Mouse (Mus musculus): Measurements from ENCODE around the gene Agpat2. TPM values are rescaled to one million over a fixed set of nuclear protein-coding genes. Genes with fewer than 3 reads are reported as not detected.
A peak's percentile ranks its signal among the peaks of the same experiment; 100 is the strongest.

The Agpat2 gene
- total RNA-seq, 2 experiments from 2014 or later: 1.3 to 2.3 TPM

- DNase-seq: no peak
Observed at GRCm38 (mm10) chr2:26595725-26596435, 8.3 kb downstream of the Agpat2 start.

- no peak for DNase-seq
Observed at GRCm38 (mm10) chr2:26594934-26595724, 9.1 kb downstream of the Agpat2 start.

- no peak for DNase-seq
Observed at GRCm38 (mm10) chr2:26594461-26594933, 9.7 kb downstream of the Agpat2 start.

DNA sequence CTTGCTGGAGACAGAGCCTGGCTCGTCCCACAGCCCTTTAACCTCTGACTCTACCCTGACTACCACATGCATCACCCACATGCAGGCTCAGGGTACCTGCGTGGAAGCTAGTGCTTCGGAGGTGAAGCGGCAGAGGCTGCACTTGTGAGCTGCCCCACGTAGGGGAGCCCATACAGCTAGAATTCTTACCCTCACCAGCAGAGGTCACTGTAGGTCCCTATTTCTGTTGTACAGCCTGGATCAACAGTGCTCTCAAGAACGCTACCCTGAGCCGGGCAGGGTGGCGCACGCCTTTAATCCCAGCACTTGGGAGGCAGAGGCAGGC is 10.2 kb downstream of the Agpat2 start:
- DNase-seq: peak in 1 of 2 experiments; percentile 30

- DNase-seq: no peak
Observed at GRCm38 (mm10) chr2:26593211-26594021, 10.8 kb downstream of the Agpat2 start.

DNA sequence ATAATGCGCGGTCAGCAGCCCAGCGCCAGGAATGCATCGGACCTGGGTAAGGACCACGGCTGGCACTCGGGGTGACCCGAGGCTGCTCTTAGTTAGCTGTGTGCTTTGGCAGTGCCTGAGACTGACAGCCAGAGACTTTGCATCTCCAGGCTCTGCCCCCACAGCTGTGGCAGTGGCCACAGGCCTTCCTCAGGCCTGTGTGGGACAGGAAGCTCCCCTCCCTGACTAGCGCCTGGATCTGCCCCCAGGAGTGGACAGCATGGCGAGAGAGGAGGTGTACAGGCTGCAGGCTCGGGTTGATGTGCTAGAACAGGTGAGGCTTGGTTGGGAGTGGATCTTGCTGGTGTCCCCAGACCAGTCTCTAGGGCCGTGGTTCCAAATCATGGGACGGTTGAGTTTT is 12.8 kb downstream of the Agpat2 start:
- DNase-seq: no peak

GRCm38 (mm10) chr2:26590962-26591361 is 13.3 kb downstream of the Agpat2 start:
- no peak for DNase-seq

GRCm38 (mm10) chr2:26590282-26590681 is 13.9 kb downstream of the Agpat2 start:
- DNase-seq: no peak

DNA sequence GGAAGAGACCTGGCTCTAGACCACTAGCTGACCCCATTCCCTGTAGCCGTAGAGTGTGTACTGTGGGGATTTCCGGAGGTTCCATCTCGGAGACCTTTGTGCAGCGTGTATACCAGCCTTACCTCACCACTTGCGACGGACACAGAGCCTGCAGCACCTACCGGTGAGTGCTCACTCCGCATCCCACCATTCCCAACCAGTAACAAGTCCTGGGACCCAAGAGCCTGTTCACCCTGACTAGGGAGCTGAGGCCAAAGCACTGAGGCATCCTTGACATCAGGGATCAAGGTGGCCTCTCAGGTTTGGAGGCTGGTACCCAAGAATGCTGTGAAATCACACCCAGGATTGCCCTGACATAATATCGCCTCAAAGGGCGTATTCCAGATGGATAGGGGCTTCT is 14.9 kb downstream of the Agpat2 start:
- DNase-seq: no peak

GRCm38 (mm10) chr2:26588573-26588972 is 15.6 kb downstream of the Agpat2 start:
- no peak for DNase-seq

DNA sequence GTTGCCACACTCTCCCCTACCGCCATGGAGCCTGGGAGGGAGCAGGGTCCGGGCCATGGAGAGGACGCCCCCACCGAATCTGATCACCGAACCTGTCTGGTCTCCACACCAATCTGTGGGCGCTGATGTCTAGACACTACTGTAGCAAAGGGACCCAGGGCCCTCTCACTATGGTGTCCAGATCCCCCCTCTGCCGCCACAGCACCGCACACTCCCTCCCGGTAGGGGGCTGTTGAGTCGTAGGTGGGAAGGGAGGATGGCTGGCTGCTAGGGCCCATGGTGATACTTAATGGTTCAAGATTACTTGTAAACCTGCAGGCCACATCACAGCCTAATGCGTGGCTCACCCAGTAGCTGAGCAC is 17.2 kb downstream of the Agpat2 start:
- no peak for DNase-seq

- peak; percentile 60 to 65 for DNase-seq
Observed at GRCm38 (mm10) chr2:26586294-26587043, 17.7 kb downstream of the Agpat2 start, which contains the start of gene Gm20532. TSS of gene Gm20532 (plus strand) at chr2:26586639.

DNA sequence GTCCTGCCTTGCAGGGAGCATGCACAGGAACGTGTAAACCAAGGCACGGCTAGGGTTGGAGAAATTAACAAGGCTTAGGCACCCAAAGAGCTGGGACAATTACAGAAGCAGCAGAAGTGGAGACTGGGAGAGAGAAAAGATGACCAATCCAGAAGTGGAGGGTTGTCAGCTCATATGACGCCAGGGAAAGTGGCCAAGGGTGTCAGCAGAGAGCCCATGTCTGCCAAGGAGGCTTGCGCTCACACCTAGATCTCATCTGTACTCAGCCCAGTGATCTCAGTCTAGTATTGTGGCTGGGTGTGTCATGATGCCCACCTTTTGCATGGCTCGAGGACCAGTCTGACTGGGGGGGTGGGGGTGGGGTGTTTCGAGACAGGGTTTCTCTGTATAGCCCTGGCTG is 18.5 kb downstream of the Agpat2 start:
- DNase-seq: no peak

- DNase-seq: no peak
Observed at GRCm38 (mm10) chr2:26583640-26584039, 20.6 kb downstream of the Agpat2 start.

DNA sequence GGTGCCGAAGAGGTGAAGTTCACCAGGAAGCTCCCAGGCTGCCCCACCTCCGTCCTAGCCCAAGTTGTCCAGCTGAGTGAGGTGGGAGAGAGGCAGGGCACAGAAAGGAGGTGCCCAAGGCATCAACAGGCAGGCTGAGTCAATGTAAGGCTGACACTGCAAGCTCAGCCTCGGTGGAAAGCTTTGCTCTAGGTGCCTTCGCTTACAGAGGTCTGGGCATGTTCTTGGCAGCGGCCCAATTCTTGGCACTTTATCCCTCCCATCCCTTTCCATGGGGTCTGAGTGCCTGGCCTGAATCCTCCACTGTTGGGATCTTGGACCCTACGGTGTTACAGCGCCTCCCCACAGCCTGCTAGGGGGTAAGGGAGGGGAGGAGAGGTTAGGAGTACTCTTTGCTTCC is 21.5 kb downstream of the Agpat2 start:
- DNase-seq: no peak

- DNase-seq: no peak
Observed at GRCm38 (mm10) chr2:26582203-26582602, 22.0 kb downstream of the Agpat2 start.

DNA sequence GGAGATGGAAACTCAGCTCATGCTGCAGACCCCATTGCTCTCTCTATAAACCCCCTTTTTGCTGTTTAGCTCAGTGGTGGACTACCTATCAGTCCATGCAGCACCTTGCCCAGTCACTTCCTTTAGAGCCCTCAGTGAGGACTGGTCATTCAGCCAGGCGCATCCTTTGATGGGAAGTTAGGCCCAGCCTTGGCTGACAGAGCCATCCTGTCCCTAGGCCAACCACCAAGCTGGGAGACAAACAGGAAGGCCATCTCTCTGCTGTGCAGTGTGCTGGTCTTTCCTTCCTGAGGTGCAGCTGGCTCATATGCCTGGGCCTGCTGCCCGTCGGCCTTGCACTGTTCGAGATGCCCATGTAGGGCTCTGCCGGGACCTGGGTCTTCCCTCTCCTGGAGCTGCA is 23.5 kb downstream of the Agpat2 start:
- no peak for DNase-seq

- no peak for DNase-seq
Observed at GRCm38 (mm10) chr2:26579714-26580113, 24.5 kb downstream of the Agpat2 start, which contains the start of gene Egfl7. TSS of gene Egfl7 (plus strand) at chr2:26580014.

GRCm38 (mm10) chr2:26578369-26578768 is 25.8 kb downstream of the Agpat2 start:
- no peak for DNase-seq

- no peak for DNase-seq
Observed at GRCm38 (mm10) chr2:26576462-26576861, 27.8 kb downstream of the Agpat2 start.

- DNase-seq: no peak
Observed at GRCm38 (mm10) chr2:26575865-26576264, 28.4 kb downstream of the Agpat2 start.

DNA sequence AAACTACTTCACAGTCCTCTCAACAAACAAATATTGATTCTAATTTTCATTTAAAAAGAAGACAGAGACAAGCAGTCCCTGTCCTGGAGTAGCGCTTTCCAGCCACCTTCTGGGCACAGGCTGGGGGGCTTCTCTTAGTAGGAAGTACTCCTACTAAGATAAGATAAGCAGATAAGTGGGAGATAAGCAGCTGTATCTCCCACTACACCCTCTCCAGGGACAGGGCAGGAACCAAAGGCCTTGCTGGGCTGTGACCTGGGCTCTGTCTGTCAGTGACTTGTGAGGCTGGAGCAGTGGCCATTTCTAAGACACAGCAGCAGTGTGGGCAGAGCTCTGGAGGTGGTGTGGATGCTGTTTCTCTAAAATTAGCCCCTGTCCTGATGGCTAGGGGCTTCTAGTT is 28.8 kb downstream of the Agpat2 start:
- no peak for DNase-seq

All from layer of hippocampus, postnatal 36 days (tissue).